Mouse (Mus musculus) neutrophil, adult 83 days (primary cell): Measurements from ENCODE around the gene Efna1. TPM values are rescaled to one million over a fixed set of nuclear protein-coding genes. Genes with fewer than 3 reads are reported as not detected.

ENCODE experiments used
- total RNA-seq, 2 experiments: library from RNA; stranded (reverse); gene quantifications; one replicate each; pipeline ENCODE4 v1.2.4; 2023

The Efna1 gene
- not detected for total RNA-seq

DNA sequence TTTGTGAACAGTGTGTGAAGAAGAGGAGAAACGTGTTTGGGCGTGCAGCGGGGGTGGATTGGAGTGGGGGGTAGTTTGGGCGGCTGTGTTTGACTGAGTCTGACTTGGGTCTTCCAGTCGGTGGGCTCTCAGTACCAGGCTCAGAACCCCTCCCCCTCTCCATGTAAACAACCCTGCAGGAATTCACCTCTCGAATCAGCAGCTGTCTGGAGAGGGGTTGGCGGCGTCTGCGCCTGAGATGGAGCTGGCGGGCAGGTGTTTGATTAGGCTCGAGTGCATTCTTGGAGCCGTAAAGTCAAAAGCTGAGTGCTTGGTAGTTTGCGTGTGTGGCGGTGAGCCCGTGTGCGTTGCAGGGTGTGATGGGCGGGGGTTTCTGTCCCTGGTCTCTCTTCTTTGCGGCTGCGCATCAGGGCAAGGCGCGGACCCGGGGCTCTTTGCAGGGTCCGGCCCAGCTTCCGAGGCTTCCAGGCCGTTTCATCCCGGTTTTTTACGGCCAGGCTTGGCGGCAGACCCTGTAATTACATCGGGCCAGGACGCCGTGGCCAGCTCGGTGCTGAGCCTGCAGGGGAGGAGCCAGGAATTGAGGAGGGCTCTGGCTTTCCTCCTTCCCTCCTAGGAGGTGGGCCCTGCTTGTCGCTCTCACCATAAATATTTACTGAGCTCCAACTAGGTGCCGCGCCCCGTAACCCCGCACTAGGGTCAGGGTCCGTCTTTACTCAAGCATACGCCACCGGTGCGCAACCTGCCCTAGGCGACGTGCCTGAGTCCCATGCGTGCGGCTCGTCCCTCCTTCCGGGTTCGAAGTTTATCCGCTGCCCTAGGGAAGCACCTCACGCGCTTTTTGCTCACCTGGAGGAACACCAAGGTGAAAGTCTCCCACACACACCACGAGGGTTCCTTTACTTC is at the start of gene Efna1:
TSS of gene Efna1 (minus strand) at position 537 of the 906 bp plus-strand sequence.

DNA sequence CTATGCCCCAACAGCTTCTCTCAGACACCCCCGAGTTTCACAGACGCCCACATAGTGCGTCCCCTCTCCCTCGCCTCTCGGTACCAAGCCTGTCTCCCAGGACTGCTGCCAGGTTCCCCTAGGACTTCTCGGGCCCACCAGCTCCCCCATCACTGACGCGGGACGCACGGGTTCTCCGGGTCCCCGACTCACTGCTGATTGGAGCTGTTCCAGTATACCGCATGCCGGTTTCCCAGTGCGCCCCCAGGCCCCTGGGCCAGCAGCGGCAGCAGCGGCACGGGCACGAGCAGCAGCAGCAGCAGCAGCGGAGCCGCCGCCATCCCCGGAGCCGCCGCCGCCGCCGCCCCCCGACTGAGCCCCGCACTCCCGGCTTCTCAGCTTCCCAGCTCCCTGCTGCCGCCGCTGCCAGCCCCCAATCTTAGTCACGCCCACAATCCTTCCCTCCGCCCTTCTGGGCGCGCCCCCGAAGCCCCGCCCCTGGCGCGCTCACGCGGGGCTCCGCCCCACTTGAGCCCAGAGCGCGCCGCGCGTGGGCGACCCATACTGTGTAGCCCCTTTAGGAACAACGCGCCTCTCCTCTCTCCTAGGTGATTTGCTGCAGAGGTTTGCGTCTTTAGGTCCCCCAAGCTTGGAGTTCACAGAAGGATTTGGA is 41.7 kb upstream of the Efna1 start, which contains the start of gene Efna3:
TSS of gene Efna3 (minus strand) at position 452 of the 652 bp plus-strand sequence.

DNA sequence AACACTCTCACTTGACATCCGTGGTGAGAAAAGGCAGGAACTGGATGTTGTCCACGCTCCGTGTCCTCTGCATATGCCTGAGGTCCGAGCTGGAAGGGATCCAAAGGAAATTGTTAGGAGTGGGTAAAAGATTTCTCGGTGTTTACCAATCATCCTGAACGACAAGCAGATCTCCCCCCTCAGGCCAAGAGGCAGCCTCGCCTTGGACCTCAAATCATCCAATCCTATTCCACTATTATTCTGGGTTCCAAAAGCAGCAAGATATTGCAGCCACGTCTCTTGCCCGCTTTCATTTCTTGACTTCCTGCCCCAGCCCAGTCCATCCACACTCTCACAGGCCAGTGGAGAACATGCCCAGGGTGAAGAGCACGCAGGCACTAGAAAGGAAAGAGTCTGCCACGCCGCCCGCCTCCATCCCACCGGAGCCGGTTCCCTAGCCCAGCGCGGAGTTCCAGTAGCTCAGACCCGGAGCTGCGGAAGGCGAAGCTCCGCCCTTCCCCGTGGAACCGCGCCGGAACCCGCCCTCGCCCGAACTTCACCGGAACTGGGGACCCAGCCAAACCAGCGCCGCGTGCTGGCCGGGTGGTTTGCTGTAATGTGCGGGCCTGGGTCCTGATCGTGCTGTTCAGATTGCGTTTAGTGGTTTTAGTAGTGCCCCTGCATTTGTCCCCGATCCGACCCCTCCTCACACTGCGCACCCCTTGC is 10.7 kb downstream of the Efna1 start, which contains the start of gene Slc50a1:
TSS of gene Slc50a1 (minus strand) at position 520 of the 705 bp plus-strand sequence.

DNA sequence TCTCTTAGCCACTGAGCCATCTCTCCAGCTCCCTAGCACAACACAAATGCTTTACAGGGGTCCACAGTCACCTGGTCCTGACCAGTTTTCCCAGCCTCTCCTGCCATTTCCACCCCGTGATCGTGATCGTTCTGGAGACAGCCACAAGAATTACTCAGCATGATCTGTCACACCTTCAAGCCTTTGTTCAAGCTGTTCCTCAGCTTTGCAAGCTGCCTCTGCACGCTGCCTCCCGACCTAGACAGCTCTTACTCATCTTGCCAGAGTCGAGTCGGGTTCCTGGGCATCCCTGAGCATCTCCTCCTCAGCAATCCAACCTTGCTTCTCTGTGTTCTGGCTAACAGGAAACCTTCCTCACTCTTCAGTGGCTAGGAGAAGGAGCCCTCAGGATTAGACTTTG is 21.9 kb downstream of the Efna1 start, which contains the start of gene Dpm3:
TSS of gene Dpm3 (plus strand) at position 283 of the 400 bp plus-strand sequence.

DNA sequence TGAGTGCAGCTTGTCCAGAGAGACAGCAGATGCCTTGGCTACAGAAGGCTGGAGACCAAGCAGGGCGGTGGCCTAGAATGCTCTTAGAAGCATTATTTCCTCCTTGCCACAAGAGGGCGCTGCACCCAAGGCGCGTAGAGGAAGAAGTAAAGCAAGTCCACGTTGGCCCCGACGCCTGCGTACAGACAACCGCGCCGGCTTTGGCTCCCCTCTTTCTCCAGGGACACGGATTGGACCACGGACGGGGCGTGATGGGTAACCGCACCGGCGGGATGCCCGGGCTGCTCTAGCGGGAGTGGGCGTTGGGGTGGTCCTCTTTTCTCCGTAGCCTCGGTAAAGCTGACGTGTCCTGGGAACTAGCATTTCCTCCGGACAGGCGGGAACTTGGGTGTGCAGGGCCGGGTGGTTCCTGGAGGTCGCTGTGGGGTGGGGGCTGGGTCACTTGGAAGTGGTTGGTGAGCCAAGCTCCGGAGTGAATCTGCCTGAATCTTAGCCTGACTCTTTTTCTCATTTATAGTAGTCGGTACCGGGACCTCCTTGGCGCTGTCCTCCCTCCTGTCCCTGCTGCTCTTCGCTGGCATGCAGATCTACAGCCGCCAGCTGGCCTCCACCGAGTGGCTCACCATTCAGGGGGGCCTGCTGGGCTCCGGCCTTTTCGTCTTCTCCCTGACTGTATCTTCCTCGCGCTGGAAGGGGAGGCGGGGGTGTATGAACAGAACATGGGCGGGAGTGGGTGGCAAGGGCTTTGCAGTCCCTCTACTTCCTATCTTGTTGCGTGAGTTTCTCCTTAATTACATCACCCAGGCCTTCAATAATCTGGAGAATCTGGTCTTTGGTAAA is 34.5 kb downstream of the Efna1 start, which contains the start of gene Trim46:
TSS of gene Trim46 (minus strand) at position 49 of the 840 bp plus-strand sequence.

DNA sequence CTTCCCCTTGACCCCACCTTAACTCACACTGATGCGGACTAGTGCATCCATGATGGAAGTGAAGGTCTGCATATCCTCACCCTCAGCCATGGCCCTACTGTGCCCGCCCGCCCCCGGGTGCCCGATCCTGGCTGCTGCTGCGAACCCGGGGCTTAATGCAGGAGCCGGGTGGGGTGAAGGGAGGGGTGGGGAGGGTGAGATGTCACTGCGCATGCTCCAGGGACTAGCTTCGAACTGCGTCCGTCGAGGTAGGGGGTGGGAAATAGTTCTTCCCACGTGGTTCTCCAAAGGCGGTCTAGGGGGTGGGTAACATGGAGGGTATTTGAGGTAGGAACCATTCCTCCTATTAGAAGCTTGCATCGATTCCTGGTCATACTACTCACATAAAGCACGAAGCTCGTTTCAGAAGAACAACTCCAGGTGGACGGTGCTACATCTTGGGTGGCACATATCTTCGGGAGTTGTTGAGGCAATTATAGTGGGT is 35.2 kb downstream of the Efna1 start, which contains the start of gene Krtcap2:
TSS of gene Krtcap2 (plus strand) at position 279 of the 484 bp plus-strand sequence.

DNA sequence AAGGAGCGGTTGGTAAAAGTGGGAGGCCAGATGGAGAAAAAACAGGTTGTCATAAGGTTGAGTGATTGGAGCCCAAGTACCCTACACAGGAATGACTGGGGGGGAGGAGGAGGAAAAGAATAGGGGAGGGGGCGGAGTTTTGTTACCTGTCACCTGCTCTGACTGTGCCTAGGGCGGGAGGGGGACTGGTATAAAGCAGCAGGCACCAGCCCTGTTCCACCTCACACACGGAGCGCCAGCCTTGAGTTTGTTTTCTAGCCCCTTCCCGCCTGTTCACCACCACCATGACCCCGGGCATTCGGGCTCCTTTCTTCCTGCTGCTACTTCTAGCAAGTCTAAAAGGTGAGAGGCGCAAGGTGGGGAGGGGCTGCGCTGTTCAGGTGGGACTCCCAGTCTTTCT is 52.1 kb downstream of the Efna1 start, which contains the start of gene Muc1:
TSS of gene Muc1 (plus strand) at position 222 of the 400 bp plus-strand sequence.

DNA sequence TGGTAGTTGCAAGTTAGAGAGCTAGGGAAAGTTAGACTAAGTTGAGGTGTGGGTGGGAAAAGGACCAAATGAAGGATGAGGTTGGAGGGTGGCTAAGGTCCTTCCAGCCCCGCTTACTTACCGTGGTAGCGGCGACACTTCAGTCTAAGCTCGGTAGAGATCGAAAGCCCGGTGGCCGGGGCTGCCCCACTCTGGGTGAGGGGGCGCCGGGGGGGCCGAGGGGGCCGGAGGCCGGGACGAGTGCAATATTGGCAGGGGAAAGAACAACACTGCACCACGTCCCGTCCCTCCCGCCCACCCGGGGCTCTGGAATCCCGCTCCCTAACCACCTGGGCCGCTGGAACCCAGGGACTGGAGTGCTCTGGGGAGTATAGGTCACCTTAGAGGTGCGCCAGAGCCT is 54.0 kb downstream of the Efna1 start, which contains the start of gene Mtx1:
TSS of gene Mtx1 (minus strand) at position 189 of the 400 bp plus-strand sequence.

Other genes with a start within 250 kb of the Efna1 start
- 10 to 100 TPM; 19.9 to 21.7 TPM for gene Rusc1, start 187.8 kb downstream of the Efna1 start, total RNA-seq
- gene Gm43738, start 180.0 kb downstream of the Efna1 start, total RNA-seq: not detected
- 10 to 100 TPM; 26.5 to 33.5 TPM for gene Fdps, start 179.2 kb downstream of the Efna1 start, total RNA-seq
- 10 to 100 TPM; 14.9 to 33.6 TPM for gene Pklr, start 145.0 kb downstream of the Efna1 start, total RNA-seq
- not detected for gene Hcn3, start 120.9 kb downstream of the Efna1 start, total RNA-seq
- 10 to 100 TPM; 52.8 to 53.7 TPM for gene Clk2, start 116.3 kb downstream of the Efna1 start, total RNA-seq
- 10 to 100 TPM; 45.9 to 51.1 TPM for gene Scamp3, start 103.7 kb downstream of the Efna1 start, total RNA-seq
- 1 to 10 TPM; 4.8 to 7.0 TPM for gene Fam189b, start 98.0 kb downstream of the Efna1 start, total RNA-seq
- gene Gba, start 78.2 kb downstream of the Efna1 start, total RNA-seq: 10 to 100 TPM; 59.9 to 64.3 TPM
- 1 to 10 TPM in 1 of 2 experiments, under 1 TPM in 1; 0.68 to 1.4 TPM for gene Thbs3, start 66.0 kb downstream of the Efna1 start, total RNA-seq
- 10 to 100 TPM; 44.5 to 57.2 TPM for gene Mtx1, start 54.1 kb downstream of the Efna1 start, total RNA-seq
- not detected for gene Muc1, start 52.1 kb downstream of the Efna1 start, total RNA-seq
- gene Krtcap2, start 35.2 kb downstream of the Efna1 start, total RNA-seq: 10 to 100 TPM; 68.3 to 70.2 TPM
- under 1 TPM; 0.44 to 0.61 TPM for gene Trim46, start 34.8 kb downstream of the Efna1 start, total RNA-seq
- gene Dpm3, start 21.8 kb downstream of the Efna1 start, total RNA-seq: 10 to 100 TPM; 42.5 to 56.9 TPM
- gene Slc50a1, start 10.6 kb downstream of the Efna1 start, total RNA-seq: 10 to 100 TPM; 24.1 to 29.6 TPM
- not detected for gene Efna3, start 41.8 kb upstream of the Efna1 start, total RNA-seq
- not detected for gene Efna4, start 56.9 kb upstream of the Efna1 start, total RNA-seq
- gene Adam15, start 68.9 kb upstream of the Efna1 start, total RNA-seq: 100 to 1,000 TPM; 119 to 125 TPM
- gene Dcst2, start 80.8 kb upstream of the Efna1 start, total RNA-seq: under 1 TPM in 1 of 2 experiments, not detected in 1; 0.15 TPM
- not detected for gene Dcst1, start 84.1 kb upstream of the Efna1 start, total RNA-seq
- gene Zbtb7b, start 113.6 kb upstream of the Efna1 start, total RNA-seq: 100 to 1,000 TPM; 136 to 149 TPM
- not detected for gene Lenep, start 121.7 kb upstream of the Efna1 start, total RNA-seq
- gene Flad1, start 130.7 kb upstream of the Efna1 start, total RNA-seq: 10 to 100 TPM; 13.8 to 17.9 TPM
- gene Cks1b, start 137.2 kb upstream of the Efna1 start, total RNA-seq: 10 to 100 TPM; 45.4 to 57.0 TPM
- 100 to 1,000 TPM; 114 to 119 TPM for gene Shc1, start 137.3 kb upstream of the Efna1 start, total RNA-seq
- 10 to 100 TPM; 36.1 to 46.3 TPM for gene Pygo2, start 149.1 kb upstream of the Efna1 start, total RNA-seq
- gene Pbxip1, start 155.6 kb upstream of the Efna1 start, total RNA-seq: 100 to 1,000 TPM; 136 to 147 TPM
- 1 to 10 TPM; 9.1 to 9.9 TPM for gene Pmvk, start 173.4 kb upstream of the Efna1 start, total RNA-seq
- gene Kcnn3, start 239.0 kb upstream of the Efna1 start, total RNA-seq: under 1 TPM; 0.13 to 0.26 TPM